Mouse (Mus musculus): ENCODE results near the gene Cog2. TPM values are rescaled to one million over a fixed set of nuclear protein-coding genes. Genes with fewer than 3 reads are reported as not detected.

Gene Cog2
- polyA plus RNA-seq, 1 experiment from 2014 or later: 20.6 TPM

DNA sequence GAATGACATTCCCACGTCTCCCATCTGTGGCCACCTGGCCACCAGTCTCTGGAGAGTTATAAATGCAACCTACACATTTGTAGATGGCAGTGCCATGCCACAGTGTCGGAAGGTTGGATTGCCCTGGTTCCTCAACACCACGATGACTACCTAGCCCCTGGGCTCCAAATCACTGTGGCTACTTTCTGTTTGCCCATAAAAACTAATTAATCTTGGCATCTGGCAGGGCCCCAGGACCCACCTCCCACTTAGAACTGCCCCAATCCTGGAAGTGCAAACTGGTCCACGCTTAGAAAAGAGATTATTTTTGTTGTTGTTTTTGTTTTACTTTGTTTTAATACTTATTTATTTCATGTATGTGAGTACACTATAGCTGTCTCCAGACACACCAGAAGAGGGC, 24.3 kb upstream of the Cog2 start:
- WGBS: 87% methylated on average over 4 of the region's 4 CpGs
- H3K4me3 ChIP-seq (ENCODE audit: low read depth, low read length): no peak overlapping the region
- TF ChIP-seq CTCF (IDR thresholded peaks at IDR 0.05; ENCODE audit: low read depth): no peak
- H3K27ac ChIP-seq (ENCODE audit: low read depth, low read length): no peak overlapping the region
- H3K9ac ChIP-seq (ENCODE audit: low read depth, low read length): no peak overlapping the region
- no peaks in the 10 kb centered on the region for H3K27me3 ChIP-seq (replicated peaks; ENCODE audit: control insufficient read depth, insufficient read depth, low read length)
- no peak overlapping the region for H3K4me2 ChIP-seq (replicated peaks; ENCODE audit: low read depth)
- H3K36me3 ChIP-seq (ENCODE audit: control insufficient read depth, insufficient read depth): no peaks in the 10 kb centered on the region
- no peak for ATAC-seq
- H3K9me3 ChIP-seq (ENCODE audit: control insufficient read depth): no peaks in the 10 kb centered on the region
- no peaks in the 10 kb centered on the region for H3K4me1 ChIP-seq (replicated peaks; ENCODE audit: control insufficient read depth, insufficient read depth, low read length)

DNA sequence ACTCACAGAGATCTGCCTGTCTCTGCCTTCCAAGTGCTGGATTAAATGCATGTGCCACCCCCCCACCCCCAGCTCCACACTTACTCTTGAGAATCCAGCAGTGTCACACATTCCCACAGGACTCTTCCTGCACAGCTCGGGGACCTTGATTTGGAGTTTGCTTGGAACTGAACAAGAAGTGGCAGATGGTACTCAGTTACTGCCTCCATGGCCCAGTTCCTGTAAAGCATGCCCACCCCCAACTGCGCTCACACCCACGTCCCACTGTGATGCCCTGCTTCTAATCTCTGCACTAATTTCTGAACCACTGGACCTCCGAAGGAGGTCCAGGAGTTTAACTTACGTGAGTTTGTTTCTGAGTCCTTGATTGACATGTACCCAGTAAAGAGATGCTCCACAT, 23.7 kb upstream of the Cog2 start:
- ATAC-seq: no peak

DNA sequence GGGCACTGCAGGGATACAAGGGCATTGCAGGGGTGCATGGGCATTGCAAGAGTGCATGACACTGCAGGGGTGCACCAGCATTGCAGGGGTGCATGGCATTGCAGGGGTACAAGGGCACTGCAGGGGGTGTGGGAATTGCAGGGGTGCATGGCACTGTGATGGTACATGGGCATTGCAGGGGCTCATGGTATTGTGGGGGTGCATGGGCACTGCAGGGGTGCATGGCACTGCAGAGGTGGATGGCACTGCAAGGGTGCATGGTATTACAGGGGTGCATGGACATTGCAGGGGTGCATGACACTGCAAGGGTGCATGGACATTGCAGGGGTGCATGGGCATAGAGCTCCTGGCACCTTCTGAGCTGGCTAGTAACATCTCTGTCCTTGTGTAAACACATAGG, 22.2 kb upstream of the Cog2 start:
- no peak overlapping the region for H3K9ac ChIP-seq (ENCODE audit: low read depth, low read length)
- TF ChIP-seq CTCF (IDR thresholded peaks at IDR 0.05; ENCODE audit: low read depth): no peak
- H3K27ac ChIP-seq (ENCODE audit: low read depth, low read length): no peak overlapping the region
- no peaks in the 10 kb centered on the region for H3K36me3 ChIP-seq (ENCODE audit: control insufficient read depth, insufficient read depth)
- no peak overlapping the region for H3K4me2 ChIP-seq (replicated peaks; ENCODE audit: low read depth)
- no peaks in the 10 kb centered on the region for H3K9me3 ChIP-seq (ENCODE audit: control insufficient read depth)
- H3K27me3 ChIP-seq (replicated peaks; ENCODE audit: control insufficient read depth, insufficient read depth, low read length): no peaks in the 10 kb centered on the region
- no peak for ATAC-seq
- H3K4me1 ChIP-seq (replicated peaks; ENCODE audit: control insufficient read depth, insufficient read depth, low read length): no peaks in the 10 kb centered on the region
- H3K4me3 ChIP-seq (ENCODE audit: low read depth, low read length): no peak overlapping the region

More for the DNA sequence above, 23.7 kb upstream of the Cog2 start:
- Histone ChIP-seq H3K9me3 (ENCODE audit: control insufficient read depth) (no peaks in the 10 kb centered on the region), H3K27ac (ENCODE audit: low read depth, low read length) (no peak overlapping the region), H3K4me2 (replicated peaks; ENCODE audit: low read depth) (no peak overlapping the region), H3K36me3 (ENCODE audit: control insufficient read depth, insufficient read depth) (no peaks in the 10 kb centered on the region), H3K4me1 (replicated peaks; ENCODE audit: control insufficient read depth, insufficient read depth, low read length) (no peaks in the 10 kb centered on the region), H3K27me3 (replicated peaks; ENCODE audit: control insufficient read depth, insufficient read depth, low read length) (no peaks in the 10 kb centered on the region), H3K4me3 (ENCODE audit: low read depth, low read length) (no peak overlapping the region), H3K9ac (ENCODE audit: low read depth, low read length) (no peak overlapping the region)
- WGBS: 95% methylated on average over 5 of the region's 5 CpGs
- no peak for TF ChIP-seq CTCF (IDR thresholded peaks at IDR 0.05; ENCODE audit: low read depth)

DNA sequence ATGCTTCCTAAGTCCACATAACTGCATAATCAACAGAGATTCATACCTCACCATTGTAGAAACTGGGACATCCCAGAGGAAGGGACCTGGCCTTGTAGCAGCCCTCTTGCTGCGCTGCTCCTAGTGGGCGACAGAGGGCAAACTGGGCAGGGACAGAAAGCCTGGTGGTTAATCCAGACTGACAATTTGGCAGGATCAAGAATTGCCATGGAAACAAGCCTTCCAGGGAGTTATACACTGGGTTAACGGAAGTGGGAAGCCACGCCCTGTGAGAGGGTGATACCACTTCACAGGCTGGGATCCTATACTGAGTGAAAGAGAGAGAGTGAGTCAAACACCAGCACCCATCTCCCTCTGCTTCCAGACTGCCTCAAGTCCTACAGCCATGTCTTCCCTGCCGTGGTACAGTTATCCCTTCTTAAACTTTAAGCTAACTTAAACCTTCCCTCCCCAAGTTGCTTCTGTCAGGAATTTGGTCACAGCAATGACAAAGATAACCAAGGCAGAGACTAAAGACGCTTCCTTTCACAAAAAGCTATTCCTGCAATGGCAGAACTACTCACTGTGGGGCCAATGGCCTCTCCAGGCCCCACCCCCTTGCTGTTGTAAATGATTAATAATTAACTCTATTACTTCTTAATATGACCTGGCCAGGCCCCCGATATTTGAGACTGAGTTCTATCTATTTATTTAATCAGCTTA, 21.2 kb upstream of the Cog2 start:
- 0 out of 2 replicates have a peak, but pooled peaks have one; percentile 24 for TF ChIP-seq CTCF (IDR thresholded peaks at IDR 0.05; ENCODE audit: low read depth)
- H3K4me1 ChIP-seq (replicated peaks; ENCODE audit: control insufficient read depth, insufficient read depth, low read length): no peaks in the 10 kb centered on the region
- no peaks in the 10 kb centered on the region for H3K9me3 ChIP-seq (ENCODE audit: control insufficient read depth)
- 0 out of 2 replicates have a peak, but pooled peaks have one; percentile 28 for ATAC-seq
- no peak overlapping the region for H3K4me3 ChIP-seq (ENCODE audit: low read depth, low read length)
- H3K27me3 ChIP-seq (replicated peaks; ENCODE audit: control insufficient read depth, insufficient read depth, low read length): no peaks in the 10 kb centered on the region
- peak overlapping the region; percentile 48 for H3K4me2 ChIP-seq (replicated peaks; ENCODE audit: low read depth)
- no peak overlapping the region for H3K27ac ChIP-seq (ENCODE audit: low read depth, low read length)
- H3K36me3 ChIP-seq (ENCODE audit: control insufficient read depth, insufficient read depth): no peaks in the 10 kb centered on the region
- H3K9ac ChIP-seq (ENCODE audit: low read depth, low read length): no peak overlapping the region
- WGBS: 27% methylated on average over 7 of the region's 7 CpGs

DNA sequence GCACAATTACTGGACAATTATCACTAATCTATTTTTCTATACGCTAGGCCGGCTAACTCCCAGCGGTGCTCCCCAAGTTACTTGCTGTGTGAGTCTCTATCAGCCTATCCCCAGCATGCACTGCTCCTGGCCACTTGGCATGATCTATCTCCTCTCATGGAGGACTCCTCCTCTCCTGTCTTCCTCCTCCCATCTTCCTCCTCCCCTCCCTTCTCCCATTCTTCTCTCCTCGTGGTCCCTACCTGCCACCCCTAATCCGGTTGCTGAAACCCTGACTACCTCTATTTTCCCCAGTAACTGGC, 20.7 kb upstream of the Cog2 start:
- peak overlapping the region; percentile 48 for H3K4me2 ChIP-seq (replicated peaks; ENCODE audit: low read depth)
- no peaks in the 10 kb centered on the region for H3K36me3 ChIP-seq (ENCODE audit: control insufficient read depth, insufficient read depth)
- H3K9me3 ChIP-seq (ENCODE audit: control insufficient read depth): no peaks in the 10 kb centered on the region
- no peak overlapping the region for H3K4me3 ChIP-seq (ENCODE audit: low read depth, low read length)
- no peak for ATAC-seq
- H3K4me1 ChIP-seq (replicated peaks; ENCODE audit: control insufficient read depth, insufficient read depth, low read length): no peaks in the 10 kb centered on the region
- 41% methylated on average over 5 of the region's 5 CpGs for WGBS
- H3K27me3 ChIP-seq (replicated peaks; ENCODE audit: control insufficient read depth, insufficient read depth, low read length): no peaks in the 10 kb centered on the region
- no peak overlapping the region for H3K9ac ChIP-seq (ENCODE audit: low read depth, low read length)
- no peak for TF ChIP-seq CTCF (IDR thresholded peaks at IDR 0.05; ENCODE audit: low read depth)
- H3K27ac ChIP-seq (ENCODE audit: low read depth, low read length): no peak overlapping the region

DNA sequence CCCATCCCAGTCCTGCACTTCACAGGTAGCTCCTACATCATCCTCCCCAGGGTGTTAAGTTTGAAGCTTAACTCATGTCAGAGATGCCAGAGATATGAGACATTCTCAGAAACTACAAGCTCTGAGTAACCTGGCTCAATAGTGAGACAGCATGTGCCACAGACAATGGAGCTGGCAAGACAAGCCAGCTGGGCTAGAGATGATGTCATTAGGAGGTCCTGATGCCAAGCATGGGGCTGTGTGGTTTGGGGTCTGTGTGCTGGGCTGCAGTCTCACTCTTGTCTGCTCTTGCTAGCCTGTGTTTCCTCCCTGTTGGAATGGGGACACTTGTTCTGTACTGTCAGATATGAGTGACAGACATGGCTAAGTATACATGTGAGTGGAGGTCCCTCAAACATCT, 14.9 kb upstream of the Cog2 start:
- no peak for TF ChIP-seq CTCF (IDR thresholded peaks at IDR 0.05; ENCODE audit: low read depth)

More for the DNA sequence above, 14.9 kb upstream of the Cog2 start:
- no peaks in the 10 kb centered on the region for H3K36me3 ChIP-seq (ENCODE audit: control insufficient read depth, insufficient read depth)
- no peak overlapping the region for H3K27ac ChIP-seq (ENCODE audit: low read depth, low read length)
- H3K4me1 ChIP-seq (replicated peaks; ENCODE audit: control insufficient read depth, insufficient read depth, low read length): no peaks in the 10 kb centered on the region
- H3K4me3 ChIP-seq (ENCODE audit: low read depth, low read length): no peak overlapping the region
- H3K27me3 ChIP-seq (replicated peaks; ENCODE audit: control insufficient read depth, insufficient read depth, low read length): no peaks in the 10 kb centered on the region
- no peaks in the 10 kb centered on the region for H3K9me3 ChIP-seq (ENCODE audit: control insufficient read depth)
- H3K4me2 ChIP-seq (replicated peaks; ENCODE audit: low read depth): no peak overlapping the region
- no peak for ATAC-seq
- no peak overlapping the region for H3K9ac ChIP-seq (ENCODE audit: low read depth, low read length)
